Mouse (Mus musculus) MEL (cell line): ENCODE results near the gene Prnd.

Experiments used
- BHLHE40 ChIP-seq: IDR thresholded peaks from 2 replicates; pipeline ENCODE4 v1.6.1; 2012; ENCODE audit warnings: low read depth, mild to moderate bottlenecking, inconsistent platforms, low read length, improper control_type of control experiment, borderline replicate concordance
- CHD2 ChIP-seq: IDR thresholded peaks from 2 replicates; pipeline ENCODE4 v1.6.1; 2011; ENCODE audit warnings: low read length, improper control_type of control experiment
- CTCF ChIP-seq, 3 experiments: IDR thresholded peaks in 2 of 3; conservative IDR thresholded peaks in 1 of 3; 2 replicates each; pipeline ENCODE4 v1.5.1; 2011 to 2012; ENCODE audit warnings: low read length in 3 of 3, low read depth in 2 of 3, mild to moderate bottlenecking in 2 of 3, improper control_type of control experiment in 1 of 3, inconsistent platforms in 1 of 3, mixed read lengths in 1 of 3, moderate library complexity in 1 of 3; ENCODE audit not compliant: control insufficient read depth in 1 of 3, insufficient read depth in 1 of 3, poor library complexity in 1 of 3, severe bottlenecking in 1 of 3
- MAFK ChIP-seq: IDR thresholded peaks from 2 replicates; pipeline ENCODE4 v1.6.1; 2011; ENCODE audit warnings: low read depth, mild to moderate bottlenecking, low read length, improper control_type of control experiment, borderline replicate concordance
- MAX ChIP-seq: IDR thresholded peaks from 2 replicates; pipeline ENCODE4 v1.6.1; 2011; ENCODE audit warnings: low read length, improper control_type of control experiment
- POLR2A ChIP-seq, 2 experiments: IDR thresholded peaks; 2 replicates each; pipeline ENCODE4 v1.6.1; 2011 to 2012; ENCODE audit warnings: low read length in 2 of 2, mild to moderate bottlenecking in 2 of 2, control low read depth in 1 of 2, improper control_type of control experiment in 1 of 2, low read depth in 1 of 2, moderate library complexity in 1 of 2; ENCODE audit not compliant: control insufficient read depth in 1 of 2, insufficient read depth in 1 of 2, poor library complexity in 1 of 2
- POLR2AphosphoS2 ChIP-seq: IDR thresholded peaks from 2 replicates; pipeline ENCODE4 v1.6.1; 2011; ENCODE audit warnings: low read length, improper control_type of control experiment
- TCF12 ChIP-seq: IDR thresholded peaks from 2 replicates; pipeline ENCODE4 v1.6.1; 2014; ENCODE audit warnings: low read depth, mild to moderate bottlenecking, inconsistent platforms, low read length, improper control_type of control experiment, moderate library complexity
- USF1 ChIP-seq: IDR thresholded peaks from 2 replicates; pipeline ENCODE4 v1.6.1; 2014; ENCODE audit warnings: low read depth, mild to moderate bottlenecking, inconsistent platforms, low read length, improper control_type of control experiment, moderate library complexity

- no peak for TF ChIP-seq TCF12
- no peak for TF ChIP-seq CTCF (IDR thresholded peaks at IDR 0.05 in 2 of 3, conservative IDR thresholded peaks at IDR 0.05 in 1 of 3; ENCODE audit: control insufficient read depth in 1 of 3, insufficient read depth in 1 of 3, low read depth in 2 of 3, low read length in 3 of 3, poor library complexity in 1 of 3, severe bottlenecking in 1 of 3)
- TF ChIP-seq MAX, result no peak
- no peak for TF ChIP-seq POLR2A (IDR thresholded peaks at IDR 0.05; ENCODE audit: control insufficient read depth in 1 of 2, insufficient read depth in 1 of 2, low read depth in 1 of 2, low read length in 2 of 2, poor library complexity in 1 of 2)
- no peak for TF ChIP-seq MAFK
- TF ChIP-seq USF1, result no peak
- no peak for TF ChIP-seq POLR2AphosphoS2
- TF ChIP-seq CHD2, result no peak
- TF ChIP-seq BHLHE40, result no peak
These were observed 39.8 kb upstream of the Prnd start for GRCm38 (mm10) chr2:131910847-131911246.
